Mouse (Mus musculus) CH12.LX (cell line): Measurements from ENCODE around the gene Fam214b. TPM values are rescaled to one million over a fixed set of nuclear protein-coding genes. Genes with fewer than 3 reads are reported as not detected.

Experiments used
- DNase-seq: peaks from one replicate; pipeline ENCODE4 v3.0.0-alpha.2; 2013; ENCODE audit errors: extremely low read depth
- H3K27ac ChIP-seq: 2 replicates; pipeline ENCODE4 v1.5.1; 2012; ENCODE audit warnings: low read depth, mild to moderate bottlenecking, control low read depth, moderate library complexity; ENCODE audit not compliant: insufficient read depth
- H3K27me3 ChIP-seq: replicated peaks from 2 replicates; pipeline ENCODE3; 2012; ENCODE audit warnings: inconsistent platforms
- H3K36me3 ChIP-seq, 2 experiments: replicated peaks in 1 of 2; 2 replicates each; pipeline versions ENCODE3 to v1.6.1; 2012; ENCODE audit warnings: inconsistent platforms in 1 of 2, low read length in 1 of 2, mild to moderate bottlenecking in 1 of 2, mixed read lengths in 1 of 2, moderate library complexity in 1 of 2; ENCODE audit not compliant: control insufficient read depth in 1 of 2, insufficient read depth in 1 of 2
- H3K4me1 ChIP-seq, 2 experiments: 2 replicates each; pipeline ENCODE4 v1.6.1; 2012; ENCODE audit warnings: inconsistent platforms in 1 of 2, moderate library complexity in 1 of 2; ENCODE audit not compliant: insufficient read depth in 2 of 2, control insufficient read depth in 1 of 2
- H3K4me2 ChIP-seq: 2 replicates; pipeline ENCODE4 v1.6.1; 2012; ENCODE audit warnings: low read depth, mild to moderate bottlenecking, control low read depth; ENCODE audit not compliant: poor library complexity, insufficient read depth, severe bottlenecking
- H3K4me3 ChIP-seq, 3 experiments: fragments of 150-350 bp in 1 of 3; sonication (generic) in 1 of 3; replicated peaks in 1 of 3; 2 replicates each; pipeline versions ENCODE3 to v1.5.1; 2011 to 2012; ENCODE audit warnings: low read depth in 2 of 3, low read length in 2 of 3, mild to moderate bottlenecking in 2 of 3, moderate library complexity in 2 of 3, control low read depth in 1 of 3, improper control_type of control experiment in 1 of 3, inconsistent platforms in 1 of 3, mixed read lengths in 1 of 3; ENCODE audit not compliant: poor library complexity in 1 of 3
- H3K79me2 ChIP-seq: replicated peaks from 2 replicates; pipeline ENCODE4 v1.6.1; 2012; ENCODE audit warnings: mild to moderate bottlenecking, moderate library complexity; ENCODE audit not compliant: control insufficient read depth, poor library complexity, insufficient read depth, severe bottlenecking; ENCODE audit errors: extremely low read depth
- H3K9ac ChIP-seq: 2 replicates; pipeline ENCODE4 v1.6.1; 2012; ENCODE audit warnings: low read depth, mild to moderate bottlenecking, control low read depth, moderate library complexity; ENCODE audit not compliant: insufficient read depth
- H3K9me3 ChIP-seq: replicated peaks from 2 replicates; pipeline ENCODE3; 2012; ENCODE audit warnings: low read length, inconsistent platforms, mixed read lengths
- BHLHE40 ChIP-seq: IDR thresholded peaks from 2 replicates; pipeline ENCODE4 v1.6.1; 2011; ENCODE audit warnings: mild to moderate bottlenecking, low read depth, low read length, improper control_type of control experiment
- CHD1 ChIP-seq: IDR thresholded peaks from 2 replicates; pipeline ENCODE4 v1.6.1; 2012; ENCODE audit warnings: low read depth, low read length, improper control_type of control experiment, inconsistent platforms
- CHD2 ChIP-seq: IDR thresholded peaks from 2 replicates; pipeline ENCODE4 v1.6.1; 2011; ENCODE audit warnings: low read length, improper control_type of control experiment
- CTCF ChIP-seq, 2 experiments: IDR thresholded peaks in 1 of 2; conservative IDR thresholded peaks in 1 of 2; 2 replicates each; pipeline ENCODE4 v1.5.1; 2011 to 2012; ENCODE audit warnings: low read depth in 2 of 2, low read length in 2 of 2, improper control_type of control experiment in 1 of 2, inconsistent platforms in 1 of 2, mild to moderate bottlenecking in 1 of 2, moderate library complexity in 1 of 2
- E2F4 ChIP-seq: IDR thresholded peaks from 2 replicates; pipeline ENCODE4 v1.6.1; 2011; ENCODE audit warnings: low read depth, low read length, improper control_type of control experiment; ENCODE audit not compliant: insufficient replicate concordance
- ELF1 ChIP-seq: IDR thresholded peaks from 2 replicates; pipeline ENCODE4 v1.6.1; 2014; ENCODE audit warnings: low read depth, mild to moderate bottlenecking, inconsistent platforms, low read length, improper control_type of control experiment
- EP300 ChIP-seq: IDR thresholded peaks from 2 replicates; pipeline ENCODE4 v1.6.1; 2011; ENCODE audit warnings: low read length, improper control_type of control experiment
- GABPA ChIP-seq: IDR thresholded peaks from 2 replicates; pipeline ENCODE4 v1.6.1; 2012; ENCODE audit warnings: low read depth, low read length, improper control_type of control experiment, inconsistent platforms; ENCODE audit not compliant: insufficient replicate concordance
- IRF4 ChIP-seq: IDR thresholded peaks from 2 replicates; pipeline ENCODE4 v1.6.1; 2014; ENCODE audit warnings: low read depth, mild to moderate bottlenecking, inconsistent platforms, low read length, improper control_type of control experiment
- JUN ChIP-seq: IDR thresholded peaks from 2 replicates; pipeline ENCODE4 v1.6.1; 2011; ENCODE audit warnings: low read depth, mild to moderate bottlenecking, low read length, improper control_type of control experiment, moderate library complexity; ENCODE audit not compliant: insufficient read depth
- JUND ChIP-seq: conservative IDR thresholded peaks from 2 replicates; pipeline ENCODE4 v1.6.1; 2011; ENCODE audit warnings: low read depth, low read length, improper control_type of control experiment
- KAT2A ChIP-seq: IDR thresholded peaks from 2 replicates; pipeline ENCODE4 v1.6.1; 2012; ENCODE audit warnings: low read length, improper control_type of control experiment, inconsistent platforms; ENCODE audit not compliant: insufficient replicate concordance
- MAFK ChIP-seq: IDR thresholded peaks from 2 replicates; pipeline ENCODE4 v1.6.1; 2011; ENCODE audit warnings: low read length, improper control_type of control experiment; ENCODE audit not compliant: insufficient replicate concordance
- MAZ ChIP-seq: IDR thresholded peaks from 2 replicates; pipeline ENCODE4 v1.6.1; 2012; ENCODE audit warnings: low read depth, mild to moderate bottlenecking, inconsistent platforms, low read length, improper control_type of control experiment, moderate library complexity
- MEF2A ChIP-seq: IDR thresholded peaks from 2 replicates; pipeline ENCODE4 v1.6.1; 2014; ENCODE audit warnings: low read depth, mild to moderate bottlenecking, inconsistent platforms, low read length, improper control_type of control experiment, borderline replicate concordance
- MXI1 ChIP-seq: IDR thresholded peaks from 2 replicates; pipeline ENCODE4 v1.6.1; 2011; ENCODE audit warnings: mild to moderate bottlenecking, low read depth, low read length, improper control_type of control experiment
- MYC ChIP-seq: IDR thresholded peaks from 2 replicates; pipeline ENCODE4 v1.6.1; 2011; ENCODE audit warnings: low read depth, mild to moderate bottlenecking, improper control_type of control experiment, low read length
- NRF1 ChIP-seq: IDR thresholded peaks from 2 replicates; pipeline ENCODE4 v1.6.1; 2014; ENCODE audit warnings: low read depth, mild to moderate bottlenecking, inconsistent platforms, low read length, improper control_type of control experiment, moderate library complexity
- PAX5 ChIP-seq: IDR thresholded peaks from 2 replicates; pipeline ENCODE4 v1.6.1; 2012; ENCODE audit warnings: low read length, inconsistent platforms, mixed read lengths
- POLR2AphosphoS2 ChIP-seq: IDR thresholded peaks from 2 replicates; pipeline ENCODE4 v1.6.1; 2011; ENCODE audit warnings: low read depth, low read length, improper control_type of control experiment
- RAD21 ChIP-seq: IDR thresholded peaks from 2 replicates; pipeline ENCODE4 v1.6.1; 2011; ENCODE audit warnings: low read depth, mild to moderate bottlenecking, low read length, improper control_type of control experiment, moderate library complexity
- SIN3A ChIP-seq: IDR thresholded peaks from 2 replicates; pipeline ENCODE4 v1.6.1; 2012; ENCODE audit warnings: low read length, improper control_type of control experiment, inconsistent platforms
- TCF12 ChIP-seq: IDR thresholded peaks from 2 replicates; pipeline ENCODE4 v1.6.1; 2014; ENCODE audit warnings: low read depth, mild to moderate bottlenecking, inconsistent platforms, low read length, improper control_type of control experiment
- UBTF ChIP-seq: IDR thresholded peaks from 2 replicates; pipeline ENCODE4 v1.6.1; 2012; ENCODE audit warnings: low read depth, mild to moderate bottlenecking, inconsistent platforms, low read length, improper control_type of control experiment, moderate library complexity
- USF1 ChIP-seq: IDR thresholded peaks from 2 replicates; pipeline ENCODE4 v1.6.1; 2014; ENCODE audit warnings: low read depth, mild to moderate bottlenecking, inconsistent platforms, low read length, improper control_type of control experiment
- USF2 ChIP-seq: conservative IDR thresholded peaks from 2 replicates; pipeline ENCODE4 v1.6.1; 2011; ENCODE audit warnings: low read depth, low read length, improper control_type of control experiment
- ZKSCAN1 ChIP-seq: IDR thresholded peaks from 2 replicates; pipeline ENCODE4 v1.6.1; 2012; ENCODE audit warnings: low read depth, inconsistent platforms, low read length, improper control_type of control experiment, borderline replicate concordance
- ZMIZ1 ChIP-seq: IDR thresholded peaks from 2 replicates; pipeline ENCODE4 v1.6.1; 2012; ENCODE audit warnings: low read depth, mild to moderate bottlenecking, inconsistent platforms, low read length, improper control_type of control experiment
- ZNF384 ChIP-seq: IDR thresholded peaks from 2 replicates; pipeline ENCODE4 v1.6.1; 2012; ENCODE audit warnings: low read depth, low read length, improper control_type of control experiment, inconsistent platforms
- dilution Hi-C: fragments of 300-500 bp; cut with MboI; formaldehyde crosslinking; loops from 2 replicates; pipeline ENCODE4 v1.14.3; 2020; ENCODE audit warnings: low sequenced_read_pairs; ENCODE audit not compliant: extremely low pct_unique_long_range_greater_than_20kb, extremely low pct_ligation_motif_present
- in situ Hi-C: fragments of 300-500 bp; cut with MboI; formaldehyde crosslinking; loops from 3 replicates; pipeline ENCODE4 v1.14.3; 2019; ENCODE audit warnings: low sequenced_read_pairs, low pct_ligation_motif_present, low pct_unique_long_range_greater_than_20kb, mixed read lengths
- polyA plus RNA-seq: library from polyadenylated mRNA; unstranded; fragments of >175 nt; gene quantifications from 2 replicates; pipeline ENCODE4 v1.2.1, GENCODE M21; 2012; ENCODE audit warnings: low read depth; ENCODE audit not compliant: insufficient read length
- total RNA-seq, 2 experiments: library from RNA; depleted of rRNA; stranded (reverse); fragments of 300-350 nt in 1 of 2; fragments of >200 nt in 1 of 2; gene quantifications; 2 replicates each; pipeline ENCODE4 v1.2.3; 2012 to 2014

Fam214b gene
- total and polyA plus RNA-seq, 3 experiments = 1.7 to 4.7 (median 3.3) TPM

GRCm38 (mm10) chr4:43012091-43012490 lies 33.9 kb downstream of the Fam214b start:
- TF ChIP-seq TCF12 (no peak), ZMIZ1 (no peak)
- no peak overlapping the region for H3K4me3 ChIP-seq
- no peak for DNase-seq
- no peaks in the 10 kb centered on the region for H3K27me3 ChIP-seq
- peaks cover 7 to 12% of the 10 kb centered on the region in 2 experiments; a peak in 3 of 4 replicates for H3K4me1 ChIP-seq
- peaks cover 6 to 21% of the 10 kb centered on the region in 2 experiments for H3K36me3 ChIP-seq
- dilution Hi-C loops = no loop called here
- in situ Hi-C loops = loop anchor here (25.0 kb wide), 1 partner anchor 550 kb away; the partner anchor contains the start of genes Creb3 and Tln1
- H3K9me3 ChIP-seq = no peaks in the 10 kb centered on the region
- H3K27ac ChIP-seq = no peak overlapping the region
- no peak overlapping the region for H3K4me2 ChIP-seq
- H3K79me2 ChIP-seq = no peaks in the 10 kb centered on the region
- no peak overlapping the region for H3K9ac ChIP-seq

GRCm38 (mm10) chr4:43010161-43011038 lies 35.6 kb downstream of the Fam214b start, which contains the start of gene Fancg:
Fancg (minus strand) TSS chr4:43010506.
- in situ Hi-C loops (loop anchor here (25.0 kb wide), 1 partner anchor 552 kb away; the partner anchor contains the start of genes Creb3 and Tln1), dilution Hi-C loops (no loop called here)
- no peaks in the 10 kb centered on the region for H3K27me3 ChIP-seq
- no peak within 1 kb of the TSS for H3K27ac ChIP-seq
- no peaks in the 10 kb centered on the region for H3K9me3 ChIP-seq
- H3K4me2 ChIP-seq = peak within 1 kb of the TSS; percentile 75
- peaks cover 7 to 12% of the 10 kb centered on the region in 2 experiments; a peak in 3 of 4 replicates for H3K4me1 ChIP-seq
- no peaks in the 10 kb centered on the region for H3K79me2 ChIP-seq
- H3K4me3 ChIP-seq = peak within 1 kb of the TSS; percentile 70 to 95 (median 72)
- peak within 1 kb of the TSS; percentile 64 for H3K9ac ChIP-seq
- peaks cover 13 to 30% of the 10 kb centered on the region in 2 experiments for H3K36me3 ChIP-seq
- DNase-seq = peak; percentile 77
- TF ChIP-seq KAT2A (0 out of 2 replicates have a peak, but pooled peaks have one; percentile 78), USF2 (no peak), MAFK (no peak), IRF4 (peak; percentile 26; the same call in 1 of the 2 replicates), CHD1 (no peak), GABPA (peak; percentile 5; the same call in 1 of the 2 replicates), PAX5 (no peak), ZKSCAN1 (no peak), ZMIZ1 (peak; percentile 85), NRF1 (0 out of 2 replicates have a peak, but pooled peaks have one; percentile 12), CTCF (conservative IDR thresholded peaks at IDR 0.05 in 1 of 2, IDR thresholded peaks at IDR 0.05 in 1 of 2; ENCODE audit: low read depth in 2 of 2, low read length in 2 of 2) (no peak), BHLHE40 (no peak), E2F4 (no peak), UBTF (no peak), POLR2AphosphoS2 (no peak), RAD21 (no peak), EP300 (no peak), MYC (peak; percentile 63; the same call in 1 of the 2 replicates), JUND (no peak), MEF2A (no peak), ZNF384 (no peak), SIN3A (peak; percentile 83), JUN (no peak), TCF12 (peak; percentile 31; the same call in 1 of the 2 replicates), MXI1 (peak; percentile 35), ELF1 (peak; percentile 92), MAZ (peak; percentile 58; the same call in 1 of the 2 replicates), CHD2 (peak; percentile 91), USF1 (no peak)
